In the genomic region with DNA sequence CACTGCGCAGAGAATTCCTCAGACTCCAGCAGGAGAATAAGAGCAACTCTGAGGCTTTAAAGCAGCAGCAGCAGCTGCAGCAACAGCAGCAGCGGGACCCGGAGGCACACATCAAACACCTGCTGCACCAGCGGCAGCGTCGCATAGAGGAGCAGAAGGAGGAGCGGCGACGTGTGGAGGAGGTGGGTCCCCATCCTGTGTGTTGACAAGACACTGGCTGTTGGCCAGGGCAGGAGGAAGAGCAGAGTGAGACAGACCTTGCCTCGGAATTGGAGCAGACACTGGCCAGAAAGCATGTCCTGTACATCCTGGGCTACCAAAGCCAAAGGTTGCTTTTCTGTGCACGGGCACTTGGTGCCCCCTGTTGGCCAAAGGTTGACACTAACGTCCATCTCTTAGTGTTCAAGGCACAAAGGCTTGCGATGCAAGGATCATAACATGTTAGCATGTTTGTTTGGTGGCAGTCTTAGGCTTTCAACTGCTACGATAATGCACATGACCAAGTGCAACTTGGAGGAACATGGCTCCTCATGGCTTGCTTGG, we compare ENCODE assay signal across 9 mouse cellular contexts. TPM values are rescaled to one million over a fixed set of nuclear protein-coding genes. Genes with fewer than 3 reads are reported as not detected.
DNase-seq lines count a peak whose midpoint lies in the region; TF ChIP-seq lines count a peak whose summit lies in the region.
"Had no signal": no experiment of that assay in that cellular context is flagged by ENCODE, and none has a peak within 500 bp of the region (broad histone marks: within the 10 kb centered on the region; RNA-seq: fewer than 3 reads in every experiment).

No protein-coding gene starts in this region.

- peak overlapping the region; percentile 21; the same call in 1 of the 2 replicates for H3K27ac ChIP-seq in layer of hippocampus, adult 2 months

- peaks cover 69% of the 10 kb centered on the region for H3K36me3 ChIP-seq in C2C12 (ENCODE audit: control insufficient read depth, insufficient read depth)

- no peaks in the 10 kb centered on the region for H3K79me2 ChIP-seq in C2C12 (ENCODE audit: control insufficient read depth, insufficient read depth)

- no peaks in the 10 kb centered on the region for H3K27me3 ChIP-seq in C2C12 (ENCODE audit: control insufficient read depth, insufficient read depth, insufficient read length)

- H3ac ChIP-seq in C2C12 (ENCODE audit: control insufficient read depth, insufficient read length, low read depth), result no peak overlapping the region

- peak; percentile 78 for DNase-seq in T-cell, adult 2 months (ENCODE audit: low spot score)
- DNase-seq in cerebellum, postnatal 10 days, result peak; percentile 87 to 90
- DNase-seq in gastrocnemius, postnatal 36 days, result peak; percentile 64 to 74
- peak; percentile 48 to 72 for DNase-seq in layer of hippocampus, adult 2 months (ENCODE audit: low spot score in 2 of 2)
- peak; percentile 91 for DNase-seq in lung, postnatal 36 days
- peak; percentile 71 to 74 for DNase-seq in right cerebral cortex, postnatal 10 days (ENCODE audit: low spot score in 2 of 2)
- peak; percentile 67 for DNase-seq in urinary bladder, postnatal 25 days (ENCODE audit: low spot score)

- H3K79me3 ChIP-seq in C2C12 (ENCODE audit: low read depth), result no peaks in the 10 kb centered on the region

- H3K4me3 ChIP-seq in C2C12 (ENCODE audit: insufficient read depth, poor library complexity, severe bottlenecking), result no peak overlapping the region
- no peak overlapping the region for H3K4me3 ChIP-seq in layer of hippocampus, adult 2 months

- intact Hi-C loops in gastrocnemius, postnatal 36 days (cut with DNase I), result loop anchor here (2.0 to 5.0 kb wide), 3 partner anchors 68 to 173 kb away; a partner anchor contains a TSS

- peak; percentile 76 for TF ChIP-seq CTCF in C2C12 (IDR thresholded peaks at IDR 0.05; ENCODE audit: control insufficient read depth, insufficient read depth, insufficient read length)
- TF ChIP-seq CTCF in layer of hippocampus, adult 2 months (conservative IDR thresholded peaks at IDR 0.05), result peak; percentile 95

TF ChIP-seq in C2C12, 6 proteins besides CTCF, POLR2A, EP300 and RAD21:
- TF ChIP-seq FOSL1 (IDR thresholded peaks at IDR 0.05; ENCODE audit: insufficient read depth, low read length, poor library complexity, severe bottlenecking), result no peak
- TF ChIP-seq MAX (IDR thresholded peaks at IDR 0.05), result peak; percentile 57
- TF ChIP-seq MYOD1 (IDR thresholded peaks at IDR 0.05; ENCODE audit: control insufficient read depth, insufficient read length, low read depth), result no peak

RNA-seq across cellular contexts. Expression of a gene that starts 10.6 kb away (rescaled TPM):
- polyA plus RNA-seq in C2C12 (2012; fragmentation: generic; extraction: Trizol), result not detected
- total RNA-seq in gastrocnemius, postnatal 36 days (2021), result not detected
- under 1 TPM; 0.47 to 0.72 TPM for total RNA-seq in layer of hippocampus, adult 2 months (2021)
- polyA plus RNA-seq: heart, embryonic 16.5 days had no signal

RNA-seq across cellular contexts. Expression of a gene that starts 13.9 kb away (rescaled TPM):
- polyA plus RNA-seq in C2C12 (2012; fragmentation: generic; extraction: Trizol), result 0.08 TPM
- 10 to 100 TPM; 18.0 to 28.1 TPM for total RNA-seq in gastrocnemius, postnatal 36 days (2021)
- total RNA-seq in layer of hippocampus, adult 2 months (2021), result not detected
- polyA plus RNA-seq: heart, embryonic 16.5 days had no signal

RNA-seq across cellular contexts. Expression of a gene that starts 33.8 kb away (rescaled TPM):
- polyA plus RNA-seq in C2C12 (2012; fragmentation: generic; extraction: Trizol), result 0.13 TPM
- total RNA-seq in gastrocnemius, postnatal 36 days (2021), result not detected
- not detected for total RNA-seq in layer of hippocampus, adult 2 months (2021)

RNA-seq across cellular contexts. Expression of a gene that starts 41.9 kb away (rescaled TPM):
- 9.0 TPM for polyA plus RNA-seq in C2C12 (2012; fragmentation: generic; extraction: Trizol)
- total RNA-seq in gastrocnemius, postnatal 36 days (2021), result 10 to 100 TPM; 27.3 to 33.8 TPM
- 10 to 100 TPM; 88.8 to 99.4 TPM for total RNA-seq in layer of hippocampus, adult 2 months (2021)

RNA-seq across cellular contexts. Expression of a gene that starts 42.2 kb away (rescaled TPM):
- 136 TPM for polyA plus RNA-seq in C2C12 (2012; fragmentation: generic; extraction: Trizol)
- 100 to 1,000 TPM; 308 to 309 TPM for total RNA-seq in gastrocnemius, postnatal 36 days (2021)
- total RNA-seq in layer of hippocampus, adult 2 months (2021), result 100 to 1,000 TPM; 115 to 123 TPM

Comparison
In these comparisons a context has a peak if more than half of its experiments do, and no peak if none do; other contexts are left out.
1. RNA of a gene that starts 13.9 kb away (total RNA-seq): 18.0 to 28.1 TPM in gastrocnemius, postnatal 36 days; not detected in layer of hippocampus, adult 2 months; every median in the first group is over 10 times any median in the second.
2. Peak in every context shown above with its lines, with median percentiles within 50 percentile points of each other: DNase-seq.